Mouse (Mus musculus) adrenal gland, adult 2 months (tissue): ENCODE results near the gene Serpina3n. TPM values are rescaled to one million over a fixed set of nuclear protein-coding genes. Genes with fewer than 3 reads are reported as not detected.
"Not testable (repeated sequence)": the region's sequence is repeated elsewhere in the genome, so short reads cannot be mapped to it uniquely, and the experiment has no call there.

ENCODE experiments used
- DNase-seq: peaks from one replicate; pipeline ENCODE4 v3.0.0; 2021
- polyA plus RNA-seq: library from polyadenylated mRNA; depleted of rRNA; stranded (reverse); fragments of >200 nt; gene quantifications from 2 replicates; pipeline ENCODE4 v1.2.3, GENCODE M21; 2012; rRNA removed
- total RNA-seq, 2 experiments: library from RNA; stranded (reverse); gene quantifications; 2 replicates each; pipeline ENCODE4 v1.2.3; 2021

The Serpina3n gene
- total and polyA plus RNA-seq, 3 experiments: 8.2 to 21.9 (median 14.3) TPM

DNA sequence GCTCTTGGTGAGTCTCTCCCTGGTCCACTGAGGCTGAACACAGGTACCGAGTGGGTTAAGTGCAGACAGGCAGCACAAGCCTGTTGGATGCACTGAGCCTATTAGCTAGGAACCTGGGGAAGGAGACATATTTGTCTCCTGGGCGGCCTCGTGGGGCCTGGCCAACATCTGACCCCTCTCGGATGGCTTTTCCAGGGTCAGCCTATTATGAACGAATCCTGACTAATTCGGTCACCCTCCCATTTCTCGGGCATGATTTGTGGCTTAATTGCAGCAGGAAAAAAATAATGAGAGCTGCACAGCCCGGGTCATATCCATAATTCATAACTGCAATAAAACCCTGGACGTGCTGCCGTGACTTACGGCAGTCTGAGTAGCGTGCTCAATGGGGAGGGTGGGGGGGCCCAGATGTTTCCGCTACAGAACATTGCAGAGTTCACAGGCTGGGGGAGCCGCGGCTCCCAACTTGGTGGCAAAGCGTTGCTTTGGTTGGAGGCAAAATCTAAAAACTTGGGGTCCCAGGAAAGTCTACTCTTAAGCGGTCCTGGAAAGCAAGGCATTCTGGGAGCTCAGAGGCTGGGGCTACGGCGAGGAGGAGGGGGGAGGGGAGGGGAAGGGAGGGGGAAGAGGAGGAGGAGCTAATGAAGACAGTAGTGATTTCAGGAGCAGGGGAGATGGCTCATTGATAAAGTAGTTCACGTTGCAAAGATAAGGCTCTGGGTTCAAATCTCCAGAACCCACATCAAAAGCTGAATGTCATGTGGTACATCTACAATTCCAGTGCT is 27.6 kb downstream of the Serpina3n start:
- peak; percentile 75 for DNase-seq

DNA sequence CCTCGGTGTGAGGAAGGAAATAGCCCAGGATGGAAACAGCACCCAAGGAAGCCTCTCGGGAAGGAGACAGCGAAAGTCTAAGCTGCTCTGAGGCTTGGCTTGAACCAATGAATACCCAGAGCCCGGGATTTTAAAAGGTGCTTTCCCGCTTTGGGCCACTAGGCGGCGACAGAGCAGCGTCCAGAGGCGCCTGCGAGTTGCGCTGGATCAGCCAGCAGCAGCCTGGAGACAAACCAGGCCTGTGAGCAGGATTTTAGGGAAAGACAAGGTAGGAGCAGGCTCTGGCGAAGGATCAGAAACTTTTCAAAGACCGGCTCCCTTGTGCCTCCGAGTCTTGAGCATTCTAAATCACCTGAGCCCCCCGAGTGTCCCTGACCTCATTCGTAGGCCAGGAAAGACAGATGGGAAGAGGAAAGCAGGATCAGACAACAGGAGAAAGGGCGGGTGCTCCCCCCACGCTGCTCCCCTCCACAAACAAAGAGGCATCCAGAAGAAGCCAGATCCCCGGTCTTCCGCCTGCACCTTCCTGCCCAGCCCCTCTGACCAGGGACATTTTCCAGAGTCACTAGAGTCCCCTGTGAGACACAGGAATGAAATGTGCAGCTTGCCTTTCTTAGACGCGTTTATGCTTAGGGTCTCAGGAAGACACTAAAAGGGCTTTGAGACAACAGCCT is 33.7 kb downstream of the Serpina3n start:
- DNase-seq: peak; percentile 86

DNA sequence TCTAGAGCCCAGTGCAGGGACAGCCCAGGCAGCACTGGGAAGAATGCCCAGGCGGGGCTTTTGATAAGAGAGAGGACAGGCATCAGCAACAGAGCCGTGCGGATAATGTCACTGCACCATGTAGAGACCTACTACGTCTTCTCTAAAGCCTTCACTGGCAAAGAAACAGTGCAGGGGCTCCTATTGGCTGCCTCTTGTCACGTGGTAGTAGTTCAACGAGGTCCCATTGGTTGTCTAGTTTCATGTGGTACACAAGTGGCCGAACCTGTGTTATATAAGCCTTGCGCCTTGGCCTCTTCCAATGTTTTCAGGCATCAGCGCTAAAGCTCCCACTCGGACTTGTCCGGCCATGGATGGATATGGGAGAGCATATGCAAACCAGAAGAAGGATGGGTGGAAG is 37.2 kb downstream of the Serpina3n start:
- no peak for DNase-seq

DNA sequence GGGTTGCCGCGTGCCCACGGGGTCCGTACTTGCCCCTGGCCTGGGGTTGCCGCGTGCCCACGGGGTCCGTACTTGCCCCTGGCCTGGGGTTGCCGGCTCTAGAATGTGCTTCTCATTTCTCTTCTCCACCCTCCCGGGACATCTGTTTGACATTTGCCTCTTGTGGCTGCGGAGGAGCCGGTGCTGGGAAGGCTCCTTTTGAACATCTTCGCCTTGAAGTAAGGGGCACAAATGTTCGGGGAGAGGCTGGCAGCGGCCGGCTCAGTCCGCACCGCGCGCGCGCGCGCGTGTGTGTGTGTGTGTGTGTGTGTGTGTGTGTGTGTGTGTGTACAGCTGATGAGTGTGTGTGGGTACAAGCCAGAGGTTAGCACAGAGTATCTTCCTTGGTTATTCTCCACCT is 40.5 kb downstream of the Serpina3n start:
- not testable (repeated sequence) for DNase-seq

- DNase-seq: peak; percentile 37
Observed at GRCm38 (mm10) chr12:104448099-104448498, 41.6 kb downstream of the Serpina3n start.

DNA sequence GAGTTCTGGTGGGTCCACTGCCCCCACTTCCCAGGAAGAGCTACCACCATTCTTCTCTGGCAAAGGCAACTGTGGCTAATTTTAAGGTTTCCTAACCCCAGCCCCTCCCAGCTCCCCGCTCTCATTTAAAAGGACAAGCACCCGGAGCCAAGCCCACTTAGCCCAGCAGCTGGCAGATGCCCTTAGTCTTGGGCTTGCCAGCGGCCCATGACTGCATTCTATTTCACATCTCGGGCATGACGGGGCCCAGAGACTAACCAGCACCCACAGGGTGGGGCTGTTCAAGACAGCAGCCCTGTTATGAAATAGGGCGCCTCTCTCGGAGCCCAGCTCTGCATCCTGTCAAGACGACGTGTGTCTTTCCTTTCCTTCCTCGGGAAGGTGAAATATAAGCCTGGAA is 43.7 kb downstream of the Serpina3n start:
- no peak for DNase-seq

DNA sequence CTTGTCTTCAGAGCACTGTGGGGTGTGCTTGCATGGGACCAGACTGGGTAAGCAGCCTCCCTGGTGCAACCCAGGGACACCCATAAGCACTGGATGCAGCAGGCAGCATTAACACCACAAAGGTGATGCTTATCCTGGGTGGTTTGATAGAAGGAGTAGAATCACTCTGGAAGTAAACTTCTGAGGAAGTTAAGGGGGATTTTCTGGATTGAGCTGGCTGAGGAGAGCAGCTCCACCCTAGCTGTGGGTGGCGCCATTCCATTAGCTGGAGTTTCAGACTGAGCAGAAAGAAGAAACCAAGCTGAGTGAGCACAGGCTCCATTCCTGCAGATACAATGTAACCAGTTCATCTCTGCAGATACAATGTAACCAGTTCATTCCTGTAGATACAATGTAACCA is 46.5 kb downstream of the Serpina3n start:
- no peak for DNase-seq

DNA sequence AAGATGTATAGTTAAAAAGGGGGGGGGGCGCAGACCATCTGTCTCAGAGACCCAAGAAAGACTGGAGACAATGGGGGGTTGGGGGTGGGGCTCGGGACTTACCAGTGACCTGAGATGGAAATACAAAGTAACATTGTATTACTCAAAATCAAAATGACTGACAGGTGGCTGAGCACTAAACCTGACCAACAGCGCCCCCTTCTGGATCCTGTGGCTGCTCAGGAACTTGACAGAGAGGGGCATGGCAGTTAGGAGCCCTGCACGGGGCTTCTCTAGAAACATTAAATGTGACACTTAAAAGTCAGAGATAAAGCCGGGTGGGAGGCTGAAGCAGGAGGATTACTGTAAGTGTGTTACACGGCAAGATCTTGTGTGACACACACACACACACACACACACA is 52.8 kb downstream of the Serpina3n start:
- DNase-seq: no peak

GRCm38 (mm10) chr12:104461372-104461771 is 54.8 kb downstream of the Serpina3n start:
- DNase-seq: no peak

Other genes with a start within 250 kb of the Serpina3n start
- under 1 TPM; 0.24 to 0.29 TPM for gene Serpina3f, start 192.2 kb upstream of the Serpina3n start, total RNA-seq
- gene Serpina3f, start 192.2 kb upstream of the Serpina3n start, polyA plus RNA-seq: 0.04 and 0.10 TPM in 2 replicates
- gene Serpina3g, start 170.5 kb upstream of the Serpina3n start, total RNA-seq: 1 to 10 TPM; 3.4 to 4.1 TPM
- 5.4 and 11.3 TPM in 2 replicates for gene Serpina3g, start 170.5 kb upstream of the Serpina3n start, polyA plus RNA-seq
- under 1 TPM; 0.45 to 0.52 TPM for gene Serpina3i, start 143.6 kb upstream of the Serpina3n start, total RNA-seq
- 0.26 and 0.29 TPM in 2 replicates for gene Serpina3i, start 143.6 kb upstream of the Serpina3n start, polyA plus RNA-seq
- under 1 TPM; 0.20 to 0.83 TPM for gene Serpina3j, start 92.2 kb upstream of the Serpina3n start, total RNA-seq
- gene Serpina3j, start 92.2 kb upstream of the Serpina3n start, polyA plus RNA-seq: not detected in 2 replicates
- 10 to 100 TPM; 23.4 to 37.3 TPM for gene Serpina3k, start 68.2 kb upstream of the Serpina3n start, total RNA-seq
- 0.40 and 0.94 TPM in 2 replicates for gene Serpina3k, start 68.2 kb upstream of the Serpina3n start, polyA plus RNA-seq
- 1 to 10 TPM; 2.5 to 3.8 TPM for gene Serpina3m, start 68.2 kb upstream of the Serpina3n start, total RNA-seq
- 0.12 and 0.17 TPM in 2 replicates for gene Serpina3m, start 68.2 kb upstream of the Serpina3n start, polyA plus RNA-seq
- not detected for gene Gsc, start 66.6 kb downstream of the Serpina3n start, total RNA-seq
- 0.08 and 0.32 TPM in 2 replicates for gene Gsc, start 66.6 kb downstream of the Serpina3n start, polyA plus RNA-seq